Mouse (Mus musculus): ENCODE data around the gene Rfx7. TPM values are rescaled to one million over a fixed set of nuclear protein-coding genes. Genes with fewer than 3 reads are reported as not detected.
A peak's percentile ranks its signal among the peaks of the same experiment; 100 is the strongest.
"Not testable (repeated sequence)": the region's sequence is repeated elsewhere in the genome, so short reads cannot be mapped to it uniquely, and the experiment has no call there.

Gene Rfx7
- total RNA-seq, 2 experiments from 2014 or later = 28.8 to 29.9 TPM

- DNase-seq (ENCODE audit: low spot score in 2 of 2) = peak; percentile 39 to 66
Observed at GRCm38 (mm10) chr9:72662691-72663533, 130.9 kb downstream of the Rfx7 start.

- no peak for DNase-seq (ENCODE audit: low spot score in 2 of 2)
Observed at GRCm38 (mm10) chr9:72663534-72663918, 131.5 kb downstream of the Rfx7 start.

GRCm38 (mm10) chr9:72664409-72665351, 132.6 kb downstream of the Rfx7 start:
- DNase-seq (ENCODE audit: low spot score in 2 of 2) = no peak

GRCm38 (mm10) chr9:72665517-72665916, 133.5 kb downstream of the Rfx7 start:
- no peak for DNase-seq (ENCODE audit: low spot score in 2 of 2)

- DNase-seq (ENCODE audit: low spot score in 2 of 2) = not testable (repeated sequence)
Observed at GRCm38 (mm10) chr9:72666352-72667021, 134.4 kb downstream of the Rfx7 start.

- DNase-seq (ENCODE audit: low spot score in 2 of 2) = no peak
Observed at GRCm38 (mm10) chr9:72667126-72667525, 135.1 kb downstream of the Rfx7 start.

- no peak for DNase-seq (ENCODE audit: low spot score in 2 of 2)
Observed at GRCm38 (mm10) chr9:72669383-72669782, 137.3 kb downstream of the Rfx7 start.

GRCm38 (mm10) chr9:72672361-72672760, 140.3 kb downstream of the Rfx7 start:
- peak; percentile 71 to 81 for DNase-seq (ENCODE audit: low spot score in 2 of 2)

Small RNA genes within 50 kb of the gene (microRNA-seq; reads per million reads assigned to microRNA genes)
- gene Gm28010 = 0 reads per million in 2 experiments

Other genes starting within 250 kb of the Rfx7 start
- 1 to 10 TPM in 1 of 2 experiments, under 1 TPM in 1; 0.93 to 1.2 TPM for gene Mns1, start 94.2 kb upstream of the Rfx7 start, total RNA-seq (2021)
- gene Tex9, start 40.0 kb upstream of the Rfx7 start, total RNA-seq (2021) = 10 to 100 TPM; 10.2 to 14.3 TPM
- 100 to 1,000 TPM; 289 to 298 TPM for gene Nedd4, start 130.1 kb downstream of the Rfx7 start, total RNA-seq (2021)